Mouse (Mus musculus) Patski (cell line): Measurements from ENCODE around the gene Sema6d. TPM values are rescaled to one million over a fixed set of nuclear protein-coding genes. Genes with fewer than 3 reads are reported as not detected.

Experiments used
- ATAC-seq: fragments of 100-300 bp; one replicate; pipeline ENCODE4 v1.8.0; 2021
- CTCF ChIA-PET: fragments of 350-600 bp; sonication (Branson Sonifier 250); formaldehyde crosslinking; loops from one replicate; lab custom pipeline; 2022; ENCODE audit warnings: inconsistent platforms; lab: Charles Lee
- POLR2A ChIA-PET: fragments of 350-600 bp; sonication (Branson Sonifier 250); formaldehyde crosslinking; loops from one replicate; lab custom pipeline; 2022; ENCODE audit warnings: antibody characterized with exemption, inconsistent platforms; lab: Charles Lee
- DNase-seq: peaks from one replicate; pipeline ENCODE4 v3.0.0-alpha.2; 2011; ENCODE audit warnings: low read depth, low spot score
- H3K27me3 ChIP-seq: fragments of 371-371 bp; one replicate; pipeline ENCODE4 v1.5.1; 2021
- CTCF ChIP-seq: fragments of 100-300 bp; IDR thresholded peaks from one replicate; pipeline ENCODE4 v1.5.1; 2021
- in situ Hi-C: fragments of 300-500 bp; cut with MboI; formaldehyde crosslinking; loops from 3 replicates; pipeline ENCODE4 v1.11.1; 2018; ENCODE audit warnings: low pct_unique_long_range_greater_than_20kb, mixed read lengths
- polyA plus RNA-seq: library from polyadenylated mRNA; unstranded; gene quantifications from one replicate; pipeline ENCODE4 v1.2.3, GENCODE M21; 2021

The Sema6d gene
- polyA plus RNA-seq, 1 experiment from 2014 or later, result 2.7 TPM

DNA sequence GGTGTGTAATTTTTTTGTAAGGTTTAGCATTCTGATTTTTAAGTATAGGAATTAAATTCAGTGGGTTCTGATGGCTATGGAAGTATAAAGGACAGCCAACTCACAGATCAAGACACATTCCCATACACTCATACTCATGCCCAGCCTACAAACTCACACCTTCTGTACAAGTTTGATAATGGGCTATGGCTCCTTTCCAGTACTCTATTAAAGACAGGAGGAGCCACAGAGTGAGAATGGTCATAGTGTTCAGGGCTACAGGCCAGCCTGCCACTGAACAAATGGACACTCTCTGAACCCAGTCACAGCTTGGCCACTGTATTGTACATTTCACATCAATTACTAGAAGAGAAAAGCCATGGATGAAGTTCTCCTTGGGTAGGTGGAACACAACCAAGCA lies 583.3 kb downstream of the Sema6d start:
- in situ Hi-C loops, result no loop called here
- ChIA-PET CTCF (no interaction called here), POLR2A (no interaction called here)
- no peaks in the 10 kb centered on the region for H3K27me3 ChIP-seq
- TF ChIP-seq CTCF, result no peak
- ATAC-seq, result no peak
- DNase-seq, result no peak

DNA sequence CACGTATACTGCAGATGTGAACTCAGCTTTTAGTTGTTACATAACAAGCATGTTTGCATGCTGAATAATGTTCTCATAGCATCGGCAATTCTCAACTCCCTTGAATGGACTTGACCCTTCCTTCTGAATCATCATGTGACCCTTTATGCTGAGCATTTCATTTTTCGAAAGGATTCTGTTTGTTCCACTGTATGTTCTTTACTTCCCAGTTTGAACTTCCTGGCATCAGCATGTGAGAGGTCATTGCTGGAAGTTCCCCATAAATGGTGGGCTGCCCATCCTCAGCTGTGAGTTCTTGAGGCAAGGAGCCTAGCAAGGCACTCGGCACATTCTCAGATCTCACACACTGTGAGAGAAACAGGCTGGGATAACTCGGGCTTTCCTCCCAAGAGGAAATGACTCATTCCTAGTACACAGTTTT lies 594.7 kb downstream of the Sema6d start:
- no peak for TF ChIP-seq CTCF
- in situ Hi-C loops, result no loop called here
- DNase-seq, result no peak
- no peaks in the 10 kb centered on the region for H3K27me3 ChIP-seq
- ATAC-seq, result no peak
- CTCF ChIA-PET, result no interaction called here
- POLR2A ChIA-PET, result no interaction called here

DNA sequence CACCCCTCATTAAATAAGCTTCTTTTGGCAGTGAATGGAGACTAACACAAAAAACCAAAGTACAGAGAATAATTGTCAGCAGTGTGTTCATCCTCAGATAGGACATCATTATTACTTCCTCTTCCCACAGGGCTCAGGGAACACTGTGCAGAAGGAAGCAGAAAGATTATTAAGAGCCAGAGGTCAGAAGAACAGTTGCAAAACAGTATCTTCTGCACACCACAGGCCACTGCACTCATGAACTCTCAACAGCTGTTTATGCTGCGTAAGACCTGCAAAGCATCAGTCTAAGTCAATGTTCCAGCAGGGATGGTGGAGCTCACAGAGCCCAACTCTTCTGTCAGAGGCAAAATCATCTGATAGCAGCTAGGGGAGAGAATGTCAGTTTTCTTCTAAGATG lies 600.6 kb downstream of the Sema6d start:
- POLR2A ChIA-PET, result no interaction called here
- DNase-seq (no peak), ATAC-seq (no peak)
- CTCF ChIA-PET, result no interaction called here
- H3K27me3 ChIP-seq, result no peaks in the 10 kb centered on the region
- in situ Hi-C loops, result no loop called here
- TF ChIP-seq CTCF, result no peak

DNA sequence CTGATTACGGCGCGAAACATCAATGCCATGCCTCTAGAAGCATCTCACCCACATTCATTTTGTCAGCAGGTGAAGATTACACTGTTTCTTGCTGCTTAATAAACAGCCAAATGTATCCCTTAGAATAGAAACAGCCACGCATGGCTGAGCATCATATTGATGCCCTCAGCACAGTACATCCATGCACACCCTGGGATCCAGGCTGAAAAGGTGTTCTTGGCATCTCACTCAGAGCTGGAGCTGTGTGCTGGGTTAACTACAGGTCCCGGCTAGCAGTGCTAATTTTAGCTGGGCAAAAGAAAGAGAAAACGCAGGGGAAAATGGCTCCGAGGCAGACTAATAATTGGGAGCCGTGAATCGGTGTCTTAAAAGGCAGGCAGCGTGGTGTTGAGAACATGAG lies 612.9 kb downstream of the Sema6d start:
- ChIA-PET POLR2A (interaction anchor here (0.6 kb wide), 1 partner anchor 198 kb away, joined by 3 read pairs; no protein-coding TSS in a partner anchor), CTCF (interaction anchor here (1.3 kb wide), 1 partner anchor 9 kb away, joined by 3 read pairs; no protein-coding TSS in a partner anchor)
- no peak for DNase-seq
- in situ Hi-C loops, result no loop called here
- no peak for TF ChIP-seq CTCF
- ATAC-seq, result no peak
- H3K27me3 ChIP-seq, result no peaks in the 10 kb centered on the region

DNA sequence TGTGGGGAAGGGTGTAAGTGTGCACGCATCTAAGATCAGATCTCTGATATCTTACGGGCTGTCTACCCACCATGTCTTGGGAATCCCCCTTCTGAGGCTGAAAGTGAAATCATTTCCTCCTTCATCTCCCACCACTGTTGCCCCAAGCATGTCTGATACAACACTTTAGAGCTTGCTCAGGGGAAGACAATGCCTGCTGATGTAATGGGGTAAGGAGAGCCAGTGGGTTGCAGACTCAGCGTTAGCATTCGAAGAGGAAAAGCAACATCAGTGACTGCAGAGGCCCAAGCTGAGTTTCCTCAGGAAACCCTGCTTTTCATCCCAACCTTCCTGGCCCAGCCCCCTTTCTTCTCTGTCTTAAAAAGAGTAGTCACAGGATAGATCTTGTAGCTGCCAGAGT lies 615.2 kb downstream of the Sema6d start:
- no peak for ATAC-seq
- in situ Hi-C loops, result no loop called here
- ChIA-PET POLR2A (no interaction called here), CTCF (interaction anchor here (0.9 kb wide), 1 partner anchor 12 kb away, joined by 3 read pairs; no protein-coding TSS in a partner anchor)
- no peak for TF ChIP-seq CTCF
- no peak for DNase-seq
- no peaks in the 10 kb centered on the region for H3K27me3 ChIP-seq

DNA sequence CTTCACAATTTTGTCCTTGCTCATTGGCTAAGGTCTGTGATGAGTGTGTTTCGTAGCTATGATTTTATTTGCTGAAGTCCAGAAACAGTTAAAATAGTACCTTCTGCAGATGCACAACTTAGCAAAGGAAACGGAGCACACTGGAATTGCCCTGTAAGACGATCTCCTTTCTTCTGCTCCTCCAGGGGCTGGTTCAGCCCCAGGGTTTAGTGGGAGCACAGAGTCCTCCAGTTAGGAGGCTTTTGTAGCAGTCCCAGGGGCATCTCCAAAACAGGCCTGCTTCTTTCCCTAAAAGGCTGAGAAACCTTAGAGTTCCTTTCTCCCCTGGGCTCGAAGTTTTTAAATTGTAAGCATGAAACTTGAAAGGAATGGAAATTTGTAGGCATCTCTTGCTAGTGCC lies 616.0 kb downstream of the Sema6d start:
- no peaks in the 10 kb centered on the region for H3K27me3 ChIP-seq
- ChIA-PET POLR2A (no interaction called here), CTCF (interaction anchor here (0.6 to 0.9 kb wide), 2 partner anchors 11 to 35 kb away, joined by 3 read pairs; no protein-coding TSS in a partner anchor)
- ATAC-seq, result no peak
- in situ Hi-C loops, result no loop called here
- no peak for TF ChIP-seq CTCF
- DNase-seq, result no peak

DNA sequence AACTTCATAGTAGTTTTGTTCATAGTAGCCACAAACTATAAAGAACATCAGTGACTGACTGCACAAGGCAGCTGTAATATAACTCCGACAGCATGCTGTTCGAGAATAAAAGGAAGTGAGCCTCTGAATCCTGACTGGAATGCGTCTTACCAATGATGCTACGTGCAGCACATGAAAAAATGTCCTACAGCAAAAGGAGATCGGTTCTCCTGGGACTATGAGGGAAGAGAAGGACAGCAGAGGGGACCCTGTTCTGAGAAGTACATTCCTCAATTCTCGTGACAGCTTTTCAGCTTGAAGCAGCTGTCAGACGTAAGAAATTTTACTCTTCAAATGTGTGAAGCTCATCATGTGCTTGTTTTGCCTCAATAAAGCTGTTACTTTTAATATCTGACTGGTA lies 617.1 kb downstream of the Sema6d start:
- no peaks in the 10 kb centered on the region for H3K27me3 ChIP-seq
- CTCF ChIA-PET, result no interaction called here
- DNase-seq, result no peak
- POLR2A ChIA-PET, result no interaction called here
- no peak for ATAC-seq
- no peak for TF ChIP-seq CTCF
- in situ Hi-C loops, result no loop called here
